Mouse (Mus musculus): ENCODE data around the gene Rplp2.

Rplp2 gene

GRCm38 (mm10) chr7:141481498-141482401 lies 34.6 kb downstream of the Rplp2 start:
- DNase-seq (ENCODE audit: extremely low read depth, low read depth): no peak

GRCm38 (mm10) chr7:141482531-141483024 lies 35.4 kb downstream of the Rplp2 start:
- DNase-seq (ENCODE audit: extremely low read depth, low read depth): no peak

- no peak for DNase-seq (ENCODE audit: extremely low read depth, low read depth)
Measured at GRCm38 (mm10) chr7:141483114-141483653, 36.0 kb downstream of the Rplp2 start.

GRCm38 (mm10) chr7:141484186-141485120 lies 37.3 kb downstream of the Rplp2 start:
- DNase-seq (ENCODE audit: extremely low read depth, low read depth): no peak

GRCm38 (mm10) chr7:141485186-141485585 lies 38.0 kb downstream of the Rplp2 start:
- DNase-seq (ENCODE audit: extremely low read depth, low read depth): no peak

- no peak for DNase-seq (ENCODE audit: extremely low read depth, low read depth)
Measured at GRCm38 (mm10) chr7:141485606-141486005, 38.4 kb downstream of the Rplp2 start.

GRCm38 (mm10) chr7:141486239-141486638 lies 39.1 kb downstream of the Rplp2 start:
- no peak for DNase-seq (ENCODE audit: extremely low read depth, low read depth)

GRCm38 (mm10) chr7:141487141-141487540 lies 40.0 kb downstream of the Rplp2 start:
- DNase-seq (ENCODE audit: extremely low read depth, low read depth): no peak

GRCm38 (mm10) chr7:141491151-141491550 lies 44.0 kb downstream of the Rplp2 start:
- no peak for DNase-seq (ENCODE audit: extremely low read depth, low read depth)

- DNase-seq (ENCODE audit: extremely low read depth, low read depth): no peak
Measured at GRCm38 (mm10) chr7:141492738-141493137, 45.6 kb downstream of the Rplp2 start.

GRCm38 (mm10) chr7:141493729-141494128 lies 46.6 kb downstream of the Rplp2 start:
- no peak for DNase-seq (ENCODE audit: extremely low read depth, low read depth)

- no peak for DNase-seq (ENCODE audit: extremely low read depth, low read depth)
Measured at GRCm38 (mm10) chr7:141495379-141495778, 48.2 kb downstream of the Rplp2 start.

GRCm38 (mm10) chr7:141495940-141496339 lies 48.8 kb downstream of the Rplp2 start:
- no peak for DNase-seq (ENCODE audit: extremely low read depth, low read depth)

GRCm38 (mm10) chr7:141497600-141497999 lies 50.4 kb downstream of the Rplp2 start:
- no peak for DNase-seq (ENCODE audit: extremely low read depth, low read depth)
